ENCODE assay signal across 10 mouse cellular contexts in the genomic region with DNA sequence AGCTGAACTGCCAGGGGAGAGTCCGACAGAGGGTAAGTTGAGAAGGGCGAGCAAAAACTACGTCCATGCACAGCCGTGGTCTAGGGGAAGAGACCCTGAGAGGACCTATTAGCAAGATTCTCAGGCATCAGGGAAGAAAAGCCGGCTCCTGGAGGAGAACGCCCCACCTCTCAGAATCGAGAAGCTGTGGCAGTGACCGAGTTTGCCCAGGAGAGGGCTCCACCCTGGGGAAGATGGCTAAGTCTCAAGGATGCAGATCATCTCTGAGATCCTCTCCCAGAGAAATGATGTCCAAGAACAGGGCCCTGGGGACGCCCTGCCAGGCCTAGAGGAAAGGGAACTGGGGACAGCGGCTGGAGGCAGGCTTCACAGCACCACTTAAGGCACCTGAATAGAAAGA. TPM values are rescaled to one million over a fixed set of nuclear protein-coding genes. Genes with fewer than 3 reads are reported as not detected.
DNase-seq lines count a peak whose midpoint lies in the region; ATAC-seq and TF ChIP-seq lines count a peak whose summit lies in the region.
"Had no signal": no experiment of that assay in that cellular context is flagged by ENCODE, and none has a peak within 500 bp of the region (broad histone marks: within the 10 kb centered on the region; RNA-seq: fewer than 3 reads in every experiment).

No protein-coding gene starts in this region.

- H3K4me1 ChIP-seq in thymus, adult 2 months (replicated peaks; ENCODE audit: control insufficient read depth, insufficient read depth, low read length) = no peaks in the 10 kb centered on the region
- H3K4me1 ChIP-seq in forebrain, embryonic 12.5 days = peaks cover 14% of the 10 kb centered on the region; the same call in 1 of the 2 replicates

- TF ChIP-seq CTCF in thymus, adult 2 months (IDR thresholded peaks at IDR 0.05; ENCODE audit: borderline replicate concordance, control insufficient read depth, extremely low read depth, insufficient read depth, low read length, poor library complexity) = peak; percentile 67; the same call in 1 of the 2 replicates

- ATAC-seq in forebrain, embryonic 12.5 days (ENCODE audit: low FRiP score) = no peak

- DNase-seq in thymus, adult 2 months = peak; percentile 51
- no peak for DNase-seq in thymus, adult 18-20 months
- peak; percentile 11 for DNase-seq in c-Kit-positive CD71-positive TER-119-positive erythroid progenitor cells, embryonic 14.5 days (ENCODE audit: low spot score)
- DNase-seq in heart, postnatal 10 days = peak; percentile 71 to 83
- DNase-seq in layer of hippocampus, postnatal 36 days = peak; percentile 46 to 70
- peak; percentile 66 for DNase-seq in neural tube, embryonic 10.5 days (ENCODE audit: extremely low spot score, low spot score)
- DNase-seq in urinary bladder, postnatal 25 days (ENCODE audit: low spot score) = peak; percentile 55

- 16% methylated on average over 10 of the region's 10 CpGs for WGBS in thymus, adult 2 months
- WGBS in forebrain, embryonic 12.5 days = 5% methylated on average over 10 of the region's 10 CpGs

- H3K4me2 ChIP-seq in forebrain, embryonic 12.5 days = 0 out of 2 replicates have a peak overlapping the region, but pooled peaks have one; percentile 30
- H3K4me2 ChIP-seq: neural tube, embryonic 12.5 days had no signal

- H3K36me3 ChIP-seq in thymus, adult 2 months (ENCODE audit: control insufficient read depth, insufficient read depth, low read length) = no peaks in the 10 kb centered on the region
- H3K36me3 ChIP-seq in forebrain, embryonic 12.5 days (replicated peaks) = no peaks in the 10 kb centered on the region
- H3K36me3 ChIP-seq: neural tube, embryonic 12.5 days had no signal

- TF ChIP-seq POLR2A in thymus, adult 2 months (IDR thresholded peaks at IDR 0.05; ENCODE audit: control insufficient read depth, extremely low read depth, insufficient read depth, low read length, poor library complexity) = no peak

- no peaks in the 10 kb centered on the region; the same call in 1 of the 2 replicates for H3K27me3 ChIP-seq in thymus, adult 2 months (ENCODE audit: control insufficient read depth, insufficient read depth, low read length)
- peaks cover 19% of the 10 kb centered on the region for H3K27me3 ChIP-seq in forebrain, embryonic 12.5 days

- no peak overlapping the region for H3K27ac ChIP-seq in thymus, adult 2 months (ENCODE audit: control insufficient read depth, insufficient read depth, low read length)
- H3K27ac ChIP-seq in forebrain, embryonic 12.5 days = no peak overlapping the region
- H3K27ac ChIP-seq: neural tube, embryonic 12.5 days had no signal

- H3K9ac ChIP-seq in forebrain, embryonic 12.5 days = no peak overlapping the region
- H3K9ac ChIP-seq: neural tube, embryonic 12.5 days had no signal

- no peak overlapping the region for H3K4me3 ChIP-seq in thymus, adult 2 months (ENCODE audit: control insufficient read depth, insufficient read depth, low read length)
- H3K4me3 ChIP-seq in forebrain, embryonic 12.5 days (replicated peaks) = no peak overlapping the region
- H3K4me3 ChIP-seq: neural tube, embryonic 12.5 days had no signal

- no peaks in the 10 kb centered on the region for H3K9me3 ChIP-seq in forebrain, embryonic 12.5 days
- H3K9me3 ChIP-seq: neural tube, embryonic 12.5 days had no signal

- intact Hi-C loops in heart, postnatal 10 days (cut with DNase I) = loop anchor here (1.0 to 2.0 kb wide), 3 partner anchors 18 to 261 kb away; no protein-coding TSS in a partner anchor

RNA-seq across cellular contexts. Expression of a gene that starts 47.7 kb away (rescaled TPM):
- polyA plus RNA-seq in thymus, adult 2 months (2012; rRNA removed) = 0.06 TPM in 1 of 2 replicates, not detected in the other
- polyA plus RNA-seq in forebrain, embryonic 12.5 days (2016; fragmentation: Nextera tagmentation; extraction: Ambion mirVana) = not detected in 2 replicates
- not detected for total RNA-seq in heart, postnatal 10 days (2021)
- not detected for total RNA-seq in layer of hippocampus, postnatal 36 days (2021)
- polyA plus RNA-seq: frontal cortex, adult 2 months had no signal

Comparison
In these comparisons a context has a peak if more than half of its experiments do, and no peak if none do; other contexts are left out.
1. DNase-seq: peak in thymus, adult 2 months (single experiment), c-Kit-positive CD71-positive TER-119-positive erythroid progenitor cells, embryonic 14.5 days (single experiment), heart, postnatal 10 days (2 of 2), layer of hippocampus, postnatal 36 days (2 of 2), neural tube, embryonic 10.5 days (single experiment) and urinary bladder, postnatal 25 days (single experiment); none in thymus, adult 18-20 months (0 of 2).